Mouse (Mus musculus): ENCODE results near the gene Cdyl2. TPM values are rescaled to one million over a fixed set of nuclear protein-coding genes. Genes with fewer than 3 reads are reported as not detected.

Gene Cdyl2
- total and polyA plus RNA-seq, 3 experiments, result not detected

DNA sequence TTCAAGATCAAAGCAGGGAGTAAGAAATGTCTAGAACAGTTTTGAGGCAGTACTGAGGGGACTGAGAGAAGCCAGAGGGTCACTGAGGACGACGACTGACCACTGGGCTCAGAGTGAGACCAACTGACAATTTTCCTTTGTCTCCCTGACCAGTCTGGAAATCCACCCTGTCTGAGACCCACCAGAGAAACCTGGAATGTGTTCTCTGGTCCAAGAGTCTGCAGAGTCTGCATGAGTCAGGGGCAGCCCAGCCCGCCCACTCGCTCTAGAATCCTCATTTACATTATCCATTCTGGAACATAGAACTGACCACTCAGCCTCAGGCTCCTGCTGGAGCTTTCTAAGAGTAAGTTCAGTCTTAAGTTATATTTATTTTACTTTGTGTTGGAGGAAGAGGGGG, 114.9 kb downstream of the Cdyl2 start:
- no peaks in the 10 kb centered on the region for H3K9me3 ChIP-seq (replicated peaks; ENCODE audit: insufficient read depth, low read length)
- no peak overlapping the region for H3K27ac ChIP-seq (ENCODE audit: control insufficient read depth, low read depth, low read length)
- no peak overlapping the region for H3K9ac ChIP-seq (ENCODE audit: control insufficient read depth, low read depth, low read length, poor library complexity, severe bottlenecking)
- no peaks in the 10 kb centered on the region for H3K36me3 ChIP-seq (ENCODE audit: control insufficient read depth in 1 of 2, insufficient read depth in 2 of 2, low read length in 2 of 2)
- no peaks in the 10 kb centered on the region for H3K27me3 ChIP-seq (ENCODE audit: control insufficient read depth in 1 of 2, insufficient read depth in 2 of 2, low read length in 2 of 2)
- H3K79me2 ChIP-seq (ENCODE audit: control insufficient read depth, insufficient read depth, low read length, poor library complexity), result no peaks in the 10 kb centered on the region
- H3K4me3 ChIP-seq (ENCODE audit: control insufficient read depth in 1 of 2, insufficient read depth in 1 of 2, low read depth in 2 of 2, low read length in 2 of 2), result no peak overlapping the region
- TF ChIP-seq NELFE (IDR thresholded peaks at IDR 0.05; ENCODE audit: low read depth, low read length) (no peak), E2F4 (IDR thresholded peaks at IDR 0.05; ENCODE audit: borderline replicate concordance, low read depth, low read length) (no peak), BHLHE40 (IDR thresholded peaks at IDR 0.05; ENCODE audit: borderline replicate concordance, low read depth, low read length) (no peak), RAD21 (IDR thresholded peaks at IDR 0.05; ENCODE audit: low read depth, low read length) (no peak), TCF12 (IDR thresholded peaks at IDR 0.05; ENCODE audit: low read depth, low read length) (no peak), CHD2 (IDR thresholded peaks at IDR 0.05; ENCODE audit: low read length) (no peak), POLR2AphosphoS5 (IDR thresholded peaks at IDR 0.05; ENCODE audit: borderline replicate concordance, low read depth, low read length) (no peak), SMC3 (IDR thresholded peaks at IDR 0.05; ENCODE audit: low read depth, low read length) (no peak), KAT2A (conservative IDR thresholded peaks at IDR 0.05; ENCODE audit: low read depth, low read length) (no peak), POLR2A (IDR thresholded peaks at IDR 0.05; ENCODE audit: control insufficient read depth in 1 of 2, insufficient read depth in 1 of 2, low read depth in 1 of 2, low read length in 2 of 2, poor library complexity in 1 of 2) (no peak), MEF2A (IDR thresholded peaks at IDR 0.05; ENCODE audit: extremely low read depth, insufficient replicate concordance, low read depth, low read length, poor library complexity, severe bottlenecking) (no peak), EP300 (IDR thresholded peaks at IDR 0.05; ENCODE audit: low read depth in 1 of 2, low read length in 2 of 2) (no peak), ZNF384 (IDR thresholded peaks at IDR 0.05; ENCODE audit: low read depth, low read length) (no peak), SIN3A (IDR thresholded peaks at IDR 0.05; ENCODE audit: low read length) (no peak), MXI1 (IDR thresholded peaks at IDR 0.05; ENCODE audit: low read depth, low read length) (no peak), CTCF (IDR thresholded peaks at IDR 0.05 in 2 of 3, conservative IDR thresholded peaks at IDR 0.05 in 1 of 3; ENCODE audit: control insufficient read depth in 1 of 3, insufficient read depth in 1 of 3, low read depth in 2 of 3, low read length in 3 of 3, poor library complexity in 1 of 3, severe bottlenecking in 1 of 3) (no peak), UBTF (IDR thresholded peaks at IDR 0.05; ENCODE audit: borderline replicate concordance, insufficient read depth, low read depth, low read length) (no peak), HCFC1 (IDR thresholded peaks at IDR 0.05; ENCODE audit: low read depth, low read length) (no peak), ZC3H11A (IDR thresholded peaks at IDR 0.05; ENCODE audit: low read depth, low read length) (no peak)
- no peaks in the 10 kb centered on the region for H3K4me1 ChIP-seq (ENCODE audit: control insufficient read depth in 1 of 2, insufficient read depth in 2 of 2, low read length in 2 of 2)
- DNase-seq (ENCODE audit: low read depth, low spot score), result no peak

GRCm38 (mm10) chr8:116616369-116616768, 116.4 kb downstream of the Cdyl2 start:
- no peak for DNase-seq (ENCODE audit: low read depth, low spot score)
- Histone ChIP-seq H3K9me3 (replicated peaks; ENCODE audit: insufficient read depth, low read length) (no peaks in the 10 kb centered on the region), H3K4me1 (ENCODE audit: control insufficient read depth in 1 of 2, insufficient read depth in 2 of 2, low read length in 2 of 2) (no peaks in the 10 kb centered on the region), H3K36me3 (ENCODE audit: control insufficient read depth in 1 of 2, insufficient read depth in 2 of 2, low read length in 2 of 2) (no peaks in the 10 kb centered on the region), H3K79me2 (ENCODE audit: control insufficient read depth, insufficient read depth, low read length, poor library complexity) (no peaks in the 10 kb centered on the region), H3K27ac (ENCODE audit: control insufficient read depth, low read depth, low read length) (no peak overlapping the region), H3K9ac (ENCODE audit: control insufficient read depth, low read depth, low read length, poor library complexity, severe bottlenecking) (no peak overlapping the region), H3K4me3 (ENCODE audit: control insufficient read depth in 1 of 2, insufficient read depth in 1 of 2, low read depth in 2 of 2, low read length in 2 of 2) (no peak overlapping the region), H3K27me3 (ENCODE audit: control insufficient read depth in 1 of 2, insufficient read depth in 2 of 2, low read length in 2 of 2) (no peaks in the 10 kb centered on the region)
- TF ChIP-seq EP300 (IDR thresholded peaks at IDR 0.05; ENCODE audit: low read depth in 1 of 2, low read length in 2 of 2) (no peak), USF2 (IDR thresholded peaks at IDR 0.05; ENCODE audit: borderline replicate concordance in 1 of 2, insufficient read depth in 1 of 2, low read depth in 1 of 2, low read length in 2 of 2) (no peak), MEF2A (IDR thresholded peaks at IDR 0.05; ENCODE audit: extremely low read depth, insufficient replicate concordance, low read depth, low read length, poor library complexity, severe bottlenecking) (no peak), POLR2AphosphoS2 (IDR thresholded peaks at IDR 0.05; ENCODE audit: low read length) (no peak), MAFK (IDR thresholded peaks at IDR 0.05; ENCODE audit: borderline replicate concordance, low read depth, low read length) (no peak), NRF1 (IDR thresholded peaks at IDR 0.05; ENCODE audit: insufficient read depth, low read depth, low read length, poor library complexity, severe bottlenecking) (no peak), SMC3 (IDR thresholded peaks at IDR 0.05; ENCODE audit: low read depth, low read length) (no peak), CHD1 (IDR thresholded peaks at IDR 0.05; ENCODE audit: low read depth, low read length) (no peak)

Measured in MEL (cell line).